ENCODE assay signal across 10 mouse cellular contexts in the genomic region with DNA sequence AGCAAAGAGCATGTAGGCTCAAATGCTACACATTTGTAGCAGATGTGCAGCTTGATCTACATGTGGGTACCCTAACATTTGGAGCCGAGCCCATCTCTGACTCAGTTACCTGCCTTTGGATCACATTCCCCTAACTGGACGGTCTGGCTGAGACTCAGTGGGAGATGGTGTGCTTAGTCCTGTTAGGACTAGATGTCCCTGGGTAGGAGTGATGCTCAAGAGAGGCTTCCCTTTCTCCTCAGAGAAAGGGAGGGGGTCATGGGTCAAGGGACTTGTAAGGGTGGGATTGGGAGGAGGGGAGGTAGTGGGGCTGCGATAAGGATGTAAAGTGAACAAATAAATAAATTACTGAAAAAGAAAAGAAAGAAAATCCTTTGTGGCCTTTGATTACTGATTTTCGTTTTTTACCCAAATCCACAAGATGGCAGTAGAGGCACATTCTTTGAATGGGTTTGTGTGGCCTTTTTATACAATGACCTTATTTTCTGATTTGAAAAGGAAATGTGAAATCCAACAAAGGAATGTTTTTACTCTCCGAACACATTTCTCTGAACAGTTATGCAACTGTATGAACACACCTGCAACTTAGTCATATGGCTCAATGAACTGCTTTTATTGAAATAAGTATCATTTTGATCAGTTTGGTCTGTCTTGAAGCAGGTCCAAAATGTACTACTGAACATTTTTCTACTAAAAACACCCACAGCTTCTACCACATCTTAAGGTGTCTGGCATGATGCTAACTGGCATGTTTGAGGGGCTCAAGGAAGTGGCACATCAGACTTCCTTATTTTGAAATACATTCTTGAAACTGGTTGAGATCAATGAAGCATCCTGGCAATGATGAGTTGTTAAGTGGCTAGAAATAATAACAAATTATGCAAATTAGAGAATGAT. TPM values are rescaled to one million over a fixed set of nuclear protein-coding genes. Genes with fewer than 3 reads are reported as not detected.
DNase-seq lines count a peak whose midpoint lies in the region; ATAC-seq and TF ChIP-seq lines count a peak whose summit lies in the region.
"Had no signal": no experiment of that assay in that cellular context is flagged by ENCODE, and none has a peak within 500 bp of the region (broad histone marks: within the 10 kb centered on the region; RNA-seq: fewer than 3 reads in every experiment).

No protein-coding gene starts in this region.

- no peak overlapping the region for H3K4me3 ChIP-seq in left cerebral cortex, adult 2 months
- H3K4me3 ChIP-seq in forebrain, embryonic 13.5 days, result no peak overlapping the region
- no peak overlapping the region for H3K4me3 ChIP-seq in neural tube, embryonic 12.5 days
- H3K4me3 ChIP-seq: lung, embryonic 15.5 days had no signal

- ATAC-seq in forebrain, embryonic 13.5 days, result peak; percentile 65
- ATAC-seq in neural tube, embryonic 12.5 days (ENCODE audit: low FRiP score, low read depth), result peak; percentile 61; the same call in 1 of the 2 replicates
- no peak for ATAC-seq in megakaryocyte-erythroid progenitor cell, adult 5-6 weeks (replicated peaks; ENCODE audit: low FRiP score, low TSS enrichment, poor library complexity, severe bottlenecking)

- intact Hi-C loops in left cerebral cortex, adult 2 months (cut with DNase I), result loop anchor here (2.0 kb wide), 2 partner anchors 1321 to 1491 kb away; no protein-coding TSS in a partner anchor

- H3K27me3 ChIP-seq in forebrain, embryonic 13.5 days, result no peaks in the 10 kb centered on the region
- no peaks in the 10 kb centered on the region for H3K27me3 ChIP-seq in neural tube, embryonic 12.5 days (replicated peaks)
- H3K27me3 ChIP-seq: lung, embryonic 15.5 days had no signal

- H3K36me3 ChIP-seq in forebrain, embryonic 13.5 days (ENCODE audit: poor library complexity, severe bottlenecking), result no peaks in the 10 kb centered on the region
- H3K36me3 ChIP-seq in neural tube, embryonic 12.5 days, result no peaks in the 10 kb centered on the region
- H3K36me3 ChIP-seq: lung, embryonic 15.5 days had no signal

- DNase-seq in left cerebral cortex, adult 2 months (ENCODE audit: extremely low spot score in 1 of 2, low spot score in 2 of 2), result no peak
- no peak for DNase-seq in left cerebral cortex, adult 11 months (ENCODE audit: low spot score)
- peak; percentile 19 for DNase-seq in R1 (ENCODE audit: low read depth, low spot score)
- no peak for DNase-seq in kidney, adult 8-10 months

- peak; percentile 74 for TF ChIP-seq CTCF in left cerebral cortex, adult 2 months (IDR thresholded peaks at IDR 0.05)

- H3K4me2 ChIP-seq in forebrain, embryonic 13.5 days, result no peak overlapping the region
- H3K4me2 ChIP-seq in neural tube, embryonic 12.5 days (replicated peaks), result no peak overlapping the region
- H3K4me2 ChIP-seq: lung, embryonic 15.5 days had no signal

- no peaks in the 10 kb centered on the region for H3K4me1 ChIP-seq in forebrain, embryonic 13.5 days
- H3K4me1 ChIP-seq in neural tube, embryonic 12.5 days, result no peaks in the 10 kb centered on the region
- H3K4me1 ChIP-seq: lung, embryonic 15.5 days had no signal

- H3K9ac ChIP-seq in forebrain, embryonic 13.5 days, result no peak overlapping the region
- H3K9ac ChIP-seq in neural tube, embryonic 12.5 days, result no peak overlapping the region
- H3K9ac ChIP-seq: lung, embryonic 15.5 days had no signal

- WGBS in forebrain, embryonic 13.5 days, result 20% methylated on average over 5 of the region's 5 CpGs
- WGBS in neural tube, embryonic 12.5 days, result 33% methylated on average over 5 of the region's 5 CpGs

- H3K27ac ChIP-seq in left cerebral cortex, adult 2 months, result no peak overlapping the region
- no peak overlapping the region for H3K27ac ChIP-seq in forebrain, embryonic 13.5 days
- no peak overlapping the region for H3K27ac ChIP-seq in neural tube, embryonic 12.5 days
- H3K27ac ChIP-seq: lung, embryonic 15.5 days had no signal

- H3K9me3 ChIP-seq in forebrain, embryonic 13.5 days (replicated peaks), result no peaks in the 10 kb centered on the region
- no peaks in the 10 kb centered on the region for H3K9me3 ChIP-seq in neural tube, embryonic 12.5 days
- H3K9me3 ChIP-seq: lung, embryonic 15.5 days had no signal

RNA-seq across cellular contexts. Expression of a gene that starts 18.9 kb away (rescaled TPM):
- under 1 TPM; 0.65 to 0.66 TPM for total RNA-seq in left cerebral cortex, adult 2 months (2021)
- polyA plus RNA-seq in forebrain, embryonic 13.5 days (2015; fragmentation: Nextera tagmentation; extraction: Ambion mirVana), result 2.5 and 3.7 TPM in 2 replicates
- polyA plus RNA-seq in neural tube, embryonic 12.5 days (2016; fragmentation: Nextera tagmentation; extraction: Ambion mirVana), result 3.1 and 3.3 TPM in 2 replicates
- 6.8 and 7.0 TPM in 2 replicates for total RNA-seq in megakaryocyte-erythroid progenitor cell, adult 5-6 weeks (2014; fragmentation: Nextera tagmentation)
- 3.9 and 5.4 TPM in 2 replicates for total RNA-seq in megakaryocyte-erythroid progenitor cell, adult 5-6 weeks (2017)

RNA-seq across cellular contexts. Expression of a gene that starts 53.1 kb away (rescaled TPM):
- total RNA-seq in left cerebral cortex, adult 2 months (2021), result not detected
- not detected in 2 replicates for polyA plus RNA-seq in forebrain, embryonic 13.5 days (2015; fragmentation: Nextera tagmentation; extraction: Ambion mirVana)
- not detected in 2 replicates for polyA plus RNA-seq in neural tube, embryonic 12.5 days (2016; fragmentation: Nextera tagmentation; extraction: Ambion mirVana)
- not detected in 2 replicates for total RNA-seq in megakaryocyte-erythroid progenitor cell, adult 5-6 weeks (2014; fragmentation: Nextera tagmentation)
- not detected in 2 replicates for total RNA-seq in megakaryocyte-erythroid progenitor cell, adult 5-6 weeks (2017)
- polyA plus RNA-seq: heart, embryonic 16.5 days; lung, embryonic 15.5 days; stomach, embryonic 14.5 days had no signal
